Mouse (Mus musculus) lung, postnatal 0 days (tissue): ENCODE measurements at regions not wholly inside any gene's neighbourhood (a gene's known extent, or its start where the extent isn't known, plus 50 kb on each side); places are given as distances from the start of the nearest gene placed in this dataset.

ENCODE experiments used
- CTCF ChIP-seq: IDR thresholded peaks from 2 replicates; pipeline ENCODE4 v1.5.1; 2016; ENCODE audit warnings: antibody characterized with exemption, mild to moderate bottlenecking
- EP300 ChIP-seq: IDR thresholded peaks from 2 replicates; pipeline ENCODE4 v1.6.1; 2016; ENCODE audit warnings: antibody characterized with exemption, mild to moderate bottlenecking, control low read depth

DNA sequence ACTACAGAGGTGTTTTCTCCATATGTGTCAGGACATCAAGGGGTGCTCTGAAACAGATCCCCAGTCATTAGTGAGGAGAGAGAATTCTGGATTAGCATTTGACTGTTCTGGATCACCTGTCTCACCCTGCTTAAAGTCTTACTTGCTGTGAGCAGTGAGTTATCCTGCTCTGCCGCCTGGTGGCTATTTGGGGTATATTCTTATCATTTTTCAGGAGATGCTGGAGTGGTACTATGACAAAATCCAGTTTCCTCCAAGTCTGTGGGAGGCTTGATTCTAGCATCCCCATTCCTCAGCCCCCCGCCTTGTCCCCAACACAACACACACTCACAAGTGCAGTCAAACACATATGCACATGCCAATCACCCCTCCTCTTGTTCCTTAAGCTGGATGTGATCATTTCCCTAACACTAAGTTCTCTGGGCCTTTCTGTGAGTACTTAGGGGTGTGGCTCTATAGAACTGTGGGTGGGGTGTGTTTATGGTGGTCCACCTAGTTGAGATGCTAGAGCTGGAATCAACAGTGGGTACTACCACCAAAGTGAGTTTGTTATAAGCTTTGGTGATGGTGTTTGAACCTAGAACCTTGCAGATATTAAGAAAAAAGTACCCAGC, 624.6 kb upstream of the Vstm2b start:
- TF ChIP-seq CTCF (peak; percentile 68), EP300 (no peak)
